Mouse (Mus musculus) adrenal gland, postnatal 10 days (tissue): ENCODE results near the gene Mvp. TPM values are rescaled to one million over a fixed set of nuclear protein-coding genes. Genes with fewer than 3 reads are reported as not detected.

ENCODE experiments used
- DNase-seq: peaks from one replicate; pipeline ENCODE4 v3.0.0; 2021; ENCODE audit warnings: mixed read lengths
- total RNA-seq, 2 experiments: library from RNA; stranded (reverse); gene quantifications; 2 replicates each; pipeline ENCODE4 v1.2.3; 2021

The Mvp gene
- total RNA-seq, 2 experiments from 2014 or later, result 55.7 to 60.9 TPM

- DNase-seq, result no peak
Observed at GRCm38 (mm10) chr7:126996449-126996848, 18.0 kb downstream of the Mvp start.

GRCm38 (mm10) chr7:126988816-126989215 is 25.6 kb downstream of the Mvp start:
- no peak for DNase-seq

GRCm38 (mm10) chr7:126986319-126986718 is 28.1 kb downstream of the Mvp start:
- peak; percentile 52 for DNase-seq

GRCm38 (mm10) chr7:126984667-126985444 is 29.6 kb downstream of the Mvp start:
- no peak for DNase-seq

- no peak for DNase-seq
Observed at GRCm38 (mm10) chr7:126983113-126983512, 31.3 kb downstream of the Mvp start.

- DNase-seq, result no peak
Observed at GRCm38 (mm10) chr7:126982054-126982453, 32.4 kb downstream of the Mvp start.

GRCm38 (mm10) chr7:126981601-126982000 is 32.8 kb downstream of the Mvp start:
- no peak for DNase-seq

- DNase-seq, result no peak
Observed at GRCm38 (mm10) chr7:126978841-126979240, 35.6 kb downstream of the Mvp start.

- no peak for DNase-seq
Observed at GRCm38 (mm10) chr7:126976878-126977459, 37.5 kb downstream of the Mvp start.

- peak; percentile 98 for DNase-seq
Observed at GRCm38 (mm10) chr7:126975950-126976866, 38.2 kb downstream of the Mvp start, which contains the start of gene Cdiptos. Gene Cdiptos (minus strand): TSS chr7:126976098.

- no peak for DNase-seq
Observed at GRCm38 (mm10) chr7:126975893-126975949, 38.7 kb downstream of the Mvp start, which contains the start of gene Cdipt. Gene Cdipt (plus strand): TSS chr7:126975914.

GRCm38 (mm10) chr7:126975493-126975892 is 38.9 kb downstream of the Mvp start:
- peak; percentile 50 for DNase-seq

GRCm38 (mm10) chr7:126967361-126967760 is 47.1 kb downstream of the Mvp start:
- peak; percentile 51 for DNase-seq

- DNase-seq, result peak; percentile 38
Observed at GRCm38 (mm10) chr7:126965568-126965967, 48.9 kb downstream of the Mvp start.

GRCm38 (mm10) chr7:126963548-126964286 is 50.7 kb downstream of the Mvp start:
- DNase-seq, result peak; percentile 68

- DNase-seq, result no peak
Observed at GRCm38 (mm10) chr7:126961965-126962364, 52.5 kb downstream of the Mvp start.

GRCm38 (mm10) chr7:126961095-126961494 is 53.3 kb downstream of the Mvp start:
- DNase-seq, result no peak

GRCm38 (mm10) chr7:126959780-126960179 is 54.6 kb downstream of the Mvp start:
- no peak for DNase-seq

- DNase-seq, result no peak
Observed at GRCm38 (mm10) chr7:126955125-126955524, 59.3 kb downstream of the Mvp start.

- no peak for DNase-seq
Observed at GRCm38 (mm10) chr7:126952646-126953045, 61.8 kb downstream of the Mvp start.

- no peak for DNase-seq
Observed at GRCm38 (mm10) chr7:126951741-126952140, 62.7 kb downstream of the Mvp start.
